Mouse (Mus musculus) neural tube, embryonic 15.5 days (tissue): ENCODE measurements at regions not wholly inside any gene's neighbourhood (a gene's known extent, or its start where the extent isn't known, plus 50 kb on each side); places are given as distances from the start of the nearest gene placed in this dataset.

Experiments used
- ATAC-seq: fragments of 200-750 bp; cut with Nextera tagmentation; 2 replicates; pipeline ENCODE4 v1.8.0; 2017; ENCODE audit warnings: mild to moderate bottlenecking, moderate TSS enrichment, moderate library complexity; ENCODE audit not compliant: low FRiP score
- H3K27ac ChIP-seq: fragments of 300-500 bp; sonication (generic); replicated peaks from 2 replicates; pipeline ENCODE4 v1.5.1; 2015; ENCODE audit warnings: mild to moderate bottlenecking, inconsistent platforms
- H3K27me3 ChIP-seq: fragments of 300-500 bp; sonication (generic); replicated peaks from 2 replicates; pipeline ENCODE4 v1.6.1; 2015; ENCODE audit warnings: inconsistent platforms
- H3K36me3 ChIP-seq: fragments of 300-500 bp; sonication (generic); 2 replicates; pipeline ENCODE4 v1.6.1; 2015; ENCODE audit warnings: inconsistent platforms
- H3K4me1 ChIP-seq: fragments of 300-500 bp; sonication (generic); 2 replicates; pipeline ENCODE4 v1.6.1; 2015; ENCODE audit warnings: inconsistent platforms
- H3K4me2 ChIP-seq: fragments of 300-500 bp; sonication (generic); 2 replicates; pipeline ENCODE4 v1.6.1; 2015; ENCODE audit warnings: inconsistent platforms, mild to moderate bottlenecking, moderate library complexity
- H3K4me3 ChIP-seq: fragments of 300-500 bp; sonication (generic); replicated peaks from 2 replicates; pipeline ENCODE4 v1.5.1; 2015; ENCODE audit warnings: mild to moderate bottlenecking, inconsistent platforms
- H3K9ac ChIP-seq: fragments of 300-500 bp; sonication (generic); replicated peaks from 2 replicates; pipeline ENCODE4 v1.6.1; 2015; ENCODE audit warnings: mild to moderate bottlenecking, inconsistent platforms
- H3K9me3 ChIP-seq: fragments of 300-500 bp; sonication (generic); replicated peaks from 2 replicates; pipeline ENCODE4 v1.6.1; 2016; ENCODE audit warnings: inconsistent platforms
- WGBS: fragments of 180-500 bp; shearing (Covaris S2); methylation state at CpG from one replicate; pipeline ENCODE4 v1.1.7; 2015; ENCODE audit warnings: mixed read lengths; 5-methylcytosine and 5-hydroxymethylcytosine counted together

DNA sequence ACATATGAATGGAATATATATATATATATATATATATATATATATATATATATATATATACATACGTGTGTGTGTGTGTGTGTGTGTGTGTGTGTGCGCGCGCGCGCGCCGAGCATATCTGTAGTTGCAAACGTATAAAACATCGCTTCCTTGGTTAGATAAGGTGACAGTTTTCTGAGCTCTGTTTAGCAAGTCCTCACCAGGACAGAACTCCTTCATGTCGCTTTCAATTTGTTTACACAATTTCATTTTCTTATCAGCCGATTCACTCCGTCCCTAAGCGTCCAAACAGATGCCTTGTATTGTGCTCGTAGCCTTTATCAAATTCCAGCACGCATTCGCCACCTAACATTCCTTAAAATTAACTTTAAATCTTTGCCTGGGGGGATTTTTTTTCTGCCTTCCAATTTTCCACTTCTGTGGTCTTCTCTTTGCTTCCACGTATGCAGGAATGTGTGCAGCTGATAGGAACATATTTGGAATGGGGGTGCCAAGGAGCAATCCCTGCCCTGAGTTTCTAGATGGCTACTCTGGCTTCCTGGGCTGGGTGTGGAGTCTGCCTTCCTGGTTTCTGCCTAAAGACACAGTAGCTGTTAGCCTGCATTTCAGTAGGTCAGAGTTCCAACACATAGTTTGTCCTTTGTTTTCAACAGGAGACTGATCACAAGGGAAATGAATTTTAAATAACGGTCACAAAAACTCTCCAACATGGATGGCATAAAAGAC lies 575.7 kb downstream of the Robo2 start:
- H3K27me3 ChIP-seq: no peaks in the 10 kb centered on the region
- H3K4me1 ChIP-seq: no peaks in the 10 kb centered on the region
- no peaks in the 10 kb centered on the region for H3K36me3 ChIP-seq
- H3K27ac ChIP-seq: no peak overlapping the region
- 82% methylated on average over 19 of the region's 19 CpGs for WGBS
- H3K9me3 ChIP-seq: no peaks in the 10 kb centered on the region
- no peak overlapping the region for H3K4me3 ChIP-seq
- H3K4me2 ChIP-seq: no peak overlapping the region
- H3K9ac ChIP-seq: no peak overlapping the region
- ATAC-seq: no peak

DNA sequence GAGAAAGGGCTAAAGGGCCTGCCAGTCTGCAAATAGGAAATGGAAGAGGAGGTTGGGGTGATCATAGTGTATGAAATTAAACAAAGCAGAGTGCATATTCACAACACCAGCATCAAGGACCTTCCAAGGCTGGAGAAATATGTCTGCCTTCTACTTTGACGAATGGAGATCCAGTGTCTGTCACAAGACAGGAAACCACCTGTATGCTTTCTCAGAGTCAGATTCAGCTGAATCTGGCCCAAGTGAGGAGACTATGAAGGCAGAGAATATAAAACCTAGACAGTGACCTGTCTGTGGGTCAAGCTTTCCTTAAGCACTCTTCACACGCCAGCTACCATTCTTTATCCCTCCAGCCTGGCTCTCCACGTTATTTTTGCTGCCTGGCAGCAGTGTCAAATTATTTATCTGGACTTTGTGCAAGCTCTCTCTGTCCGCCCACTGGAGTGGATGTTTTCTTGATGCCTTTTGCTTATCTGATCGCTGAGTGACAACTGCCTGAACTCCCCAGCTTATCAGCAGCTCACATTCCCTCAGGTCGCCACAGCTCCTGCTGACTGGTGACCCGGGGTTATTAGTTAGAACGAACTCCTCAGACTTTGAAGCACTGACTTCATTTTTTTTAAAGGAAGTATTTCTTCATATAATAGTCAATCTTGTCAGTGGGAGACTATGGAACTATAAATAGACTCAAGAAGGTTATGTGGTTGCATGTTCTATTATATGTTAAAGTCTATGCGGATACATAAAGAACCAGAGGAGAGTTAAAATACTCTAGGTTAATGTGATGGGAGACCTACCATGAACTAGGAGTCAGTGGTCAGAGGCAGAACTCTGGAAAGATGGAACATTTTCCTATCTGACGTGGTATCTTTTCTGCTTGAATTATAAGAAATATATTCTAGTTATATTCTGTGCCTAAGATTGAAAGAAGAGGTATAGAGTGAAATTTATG lies 590.0 kb downstream of the Robo2 start:
- no peaks in the 10 kb centered on the region for H3K36me3 ChIP-seq
- no peak overlapping the region for H3K27ac ChIP-seq
- H3K9me3 ChIP-seq: no peaks in the 10 kb centered on the region
- H3K27me3 ChIP-seq: no peaks in the 10 kb centered on the region
- 83% methylated on average over 10 of the region's 10 CpGs for WGBS
- no peak overlapping the region for H3K9ac ChIP-seq
- no peak overlapping the region for H3K4me3 ChIP-seq
- no peak overlapping the region for H3K4me2 ChIP-seq
- ATAC-seq: no peak
- H3K4me1 ChIP-seq: no peaks in the 10 kb centered on the region

DNA sequence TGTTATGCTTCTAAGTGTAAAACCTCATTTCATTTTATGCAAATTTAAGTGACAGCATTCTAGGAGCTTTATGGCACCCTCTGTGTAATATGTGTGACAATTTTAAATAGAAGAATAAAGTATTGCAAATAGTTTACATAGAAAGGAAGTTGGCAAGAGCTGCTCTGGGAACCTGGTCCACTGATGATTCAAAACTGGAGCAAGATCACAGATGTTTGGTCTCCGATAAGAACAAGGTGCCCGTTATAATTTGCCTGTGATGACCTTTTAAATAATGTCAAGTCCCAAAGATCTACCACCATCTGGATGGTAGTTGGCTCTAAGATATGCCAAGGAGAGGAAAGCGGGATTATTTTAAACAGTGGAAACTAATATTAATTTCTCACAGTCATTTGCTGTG lies 607.1 kb downstream of the Robo2 start:
- no peak overlapping the region for H3K27ac ChIP-seq
- no peak overlapping the region for H3K4me3 ChIP-seq
- H3K9ac ChIP-seq: no peak overlapping the region
- H3K4me1 ChIP-seq: no peaks in the 10 kb centered on the region
- no peaks in the 10 kb centered on the region for H3K36me3 ChIP-seq
- H3K4me2 ChIP-seq: no peak overlapping the region
- no peaks in the 10 kb centered on the region for H3K27me3 ChIP-seq
- no peaks in the 10 kb centered on the region for H3K9me3 ChIP-seq
- WGBS: 76% methylated on average over 3 of the region's 3 CpGs
- ATAC-seq: no peak

DNA sequence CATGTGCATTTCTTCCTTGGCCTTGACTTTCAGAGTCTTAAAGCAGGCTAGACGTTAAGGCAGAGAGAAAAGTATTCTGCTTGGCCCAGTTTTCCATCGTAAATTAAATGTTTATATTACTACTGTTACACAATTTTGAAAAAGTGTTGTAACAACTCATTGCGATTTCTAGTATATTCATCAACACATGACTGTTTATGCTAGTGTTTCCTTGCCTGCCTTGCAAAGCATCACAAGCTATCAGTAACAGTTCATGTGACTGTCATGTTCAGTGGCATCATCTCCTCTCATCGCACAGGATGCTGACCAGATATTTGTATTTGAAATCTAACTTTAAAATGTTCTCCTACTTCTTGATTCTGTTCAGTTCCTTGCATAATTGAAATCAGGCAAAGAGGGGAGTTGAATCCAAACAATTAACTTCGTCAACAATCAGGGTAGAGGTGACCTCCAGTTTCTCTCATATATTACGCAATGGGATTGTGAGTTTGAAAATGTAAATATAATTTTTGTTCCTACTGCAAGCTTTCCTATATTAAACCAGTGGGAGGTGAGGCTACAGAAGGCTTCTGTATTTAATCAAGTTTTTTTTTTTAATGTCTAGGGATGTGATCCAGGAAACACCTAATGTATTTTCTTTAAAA lies 615.0 kb downstream of the Robo2 start:
- Histone ChIP-seq H3K9ac (no peak overlapping the region), H3K9me3 (no peaks in the 10 kb centered on the region), H3K36me3 (no peaks in the 10 kb centered on the region), H3K4me3 (no peak overlapping the region), H3K27me3 (no peaks in the 10 kb centered on the region), H3K4me1 (no peaks in the 10 kb centered on the region), H3K4me2 (no peak overlapping the region), H3K27ac (no peak overlapping the region)
- ATAC-seq: no peak
- 89% methylated on average over 6 of the region's 6 CpGs for WGBS

GRCm38 (mm10) chr16:73785074-73785438 lies 626.6 kb downstream of the Robo2 start:
- H3K27me3 ChIP-seq: no peaks in the 10 kb centered on the region
- H3K9ac ChIP-seq: no peak overlapping the region
- H3K4me1 ChIP-seq: 0 out of 2 replicates have a peak, but pooled peaks cover 4% of the 10 kb centered on the region
- no peak overlapping the region; the same call in 1 of the 2 replicates for H3K27ac ChIP-seq
- no peaks in the 10 kb centered on the region for H3K9me3 ChIP-seq
- no peak overlapping the region for H3K4me2 ChIP-seq
- whole genome bisulfite sequencing: 48% methylated on average over 2 of the region's 2 CpGs
- H3K4me3 ChIP-seq: no peak overlapping the region
- H3K36me3 ChIP-seq: no peaks in the 10 kb centered on the region
- ATAC-seq: no peak

DNA sequence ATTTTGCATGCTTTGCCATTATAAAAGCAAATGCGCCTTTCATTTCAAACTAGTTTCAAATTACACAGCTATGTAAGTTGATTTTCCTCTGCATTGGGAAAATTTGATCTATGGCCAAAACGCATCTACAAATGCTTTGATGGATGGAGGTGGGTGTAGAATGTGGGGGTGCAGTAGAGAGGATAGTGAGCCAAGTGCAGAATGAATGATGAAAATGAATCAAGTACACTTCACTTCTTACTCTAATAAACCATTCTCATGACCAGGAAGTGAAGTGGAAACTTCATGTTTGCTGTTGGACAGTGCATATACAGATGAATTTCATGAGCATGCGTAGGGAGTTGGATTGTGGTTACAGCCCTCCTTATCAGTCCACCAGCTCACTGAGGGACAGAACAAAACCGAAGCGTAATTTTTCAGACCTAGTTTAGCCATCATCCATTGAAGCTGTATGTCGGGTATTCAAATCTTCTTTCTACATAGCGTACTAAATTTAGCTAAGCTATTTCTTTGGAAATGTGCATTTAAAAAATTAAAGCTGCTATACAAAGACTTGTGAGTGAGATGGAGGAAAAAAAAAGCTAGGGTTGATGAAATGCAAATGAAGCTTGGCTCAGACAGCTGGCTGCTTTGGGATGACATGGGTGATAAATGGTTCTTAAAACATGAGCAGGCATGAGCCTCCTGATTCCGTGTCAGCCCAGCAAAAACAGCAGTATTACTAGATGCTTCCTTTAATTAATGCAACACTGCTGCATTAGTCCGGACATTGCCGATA lies 627.1 kb downstream of the Robo2 start:
- H3K27ac ChIP-seq: no peak overlapping the region; the same call in 1 of the 2 replicates
- no peak overlapping the region for H3K4me3 ChIP-seq
- no peaks in the 10 kb centered on the region for H3K9me3 ChIP-seq
- ATAC-seq: no peak
- no peak overlapping the region for H3K9ac ChIP-seq
- no peaks in the 10 kb centered on the region for H3K27me3 ChIP-seq
- 0 out of 2 replicates have a peak, but pooled peaks cover 4% of the 10 kb centered on the region for H3K4me1 ChIP-seq
- WGBS: 61% methylated on average over 10 of the region's 10 CpGs
- H3K36me3 ChIP-seq: no peaks in the 10 kb centered on the region
- H3K4me2 ChIP-seq: no peak overlapping the region

- Histone ChIP-seq H3K27ac (no peak overlapping the region), H3K4me3 (no peak overlapping the region), H3K36me3 (no peaks in the 10 kb centered on the region), H3K4me1 (no peaks in the 10 kb centered on the region), H3K27me3 (no peaks in the 10 kb centered on the region), H3K9me3 (no peaks in the 10 kb centered on the region), H3K9ac (no peak overlapping the region), H3K4me2 (no peak overlapping the region)
- no peak for ATAC-seq
- 92% methylated on average over 5 of the region's 5 CpGs for WGBS
Measured at GRCm38 (mm10) chr16:73772454-73772853, 639.2 kb downstream of the Robo2 start.

DNA sequence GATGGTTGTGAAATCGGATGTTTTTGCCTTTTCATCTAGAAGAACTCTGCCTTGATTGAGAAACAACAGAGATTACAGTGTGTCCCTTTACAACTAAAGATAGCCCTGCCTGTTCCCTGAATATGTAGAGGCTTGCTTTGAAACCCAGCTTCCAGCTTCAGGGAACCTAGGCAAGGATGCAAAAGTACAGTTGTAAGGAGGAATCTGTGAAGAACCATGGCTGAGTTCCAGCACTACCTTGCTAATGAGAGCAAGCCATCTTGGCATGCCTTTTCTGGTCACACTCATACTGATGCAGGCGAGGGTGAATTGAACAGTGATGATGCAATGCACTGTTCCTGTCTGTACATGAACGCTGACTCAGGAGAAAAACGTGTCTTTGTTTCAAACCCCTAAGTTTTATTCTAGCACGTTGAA lies 641.2 kb downstream of the Robo2 start:
- ATAC-seq: no peak
- Histone ChIP-seq H3K4me3 (no peak overlapping the region), H3K9me3 (no peaks in the 10 kb centered on the region), H3K36me3 (no peaks in the 10 kb centered on the region), H3K4me1 (no peaks in the 10 kb centered on the region), H3K9ac (no peak overlapping the region), H3K27me3 (no peaks in the 10 kb centered on the region), H3K4me2 (no peak overlapping the region), H3K27ac (no peak overlapping the region)
- WGBS: 71% methylated on average over 5 of the region's 5 CpGs

DNA sequence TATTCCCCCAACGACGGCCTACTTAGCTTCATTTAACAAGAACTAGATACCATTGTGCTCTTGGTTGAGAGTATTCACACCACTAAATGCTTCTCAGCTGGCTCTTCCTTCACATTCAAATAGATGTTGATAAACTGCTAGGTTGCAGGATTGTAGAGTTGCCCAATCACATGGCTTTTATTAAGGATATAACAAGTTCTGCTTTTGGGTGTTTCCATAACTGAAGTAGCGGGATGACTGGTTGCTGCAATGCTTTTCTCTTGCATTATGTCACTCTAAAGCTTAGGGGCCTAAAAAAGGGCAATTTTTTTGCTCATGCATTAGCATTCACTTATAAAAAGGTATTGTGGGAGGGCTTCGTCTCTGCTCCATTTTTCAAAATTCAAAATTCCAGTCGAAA lies 641.9 kb downstream of the Robo2 start:
- Histone ChIP-seq H3K4me3 (no peak overlapping the region), H3K27me3 (no peaks in the 10 kb centered on the region), H3K27ac (no peak overlapping the region), H3K4me2 (no peak overlapping the region), H3K9ac (no peak overlapping the region), H3K4me1 (no peaks in the 10 kb centered on the region), H3K36me3 (no peaks in the 10 kb centered on the region), H3K9me3 (no peaks in the 10 kb centered on the region)
- ATAC-seq: no peak
- 84% methylated on average over 5 of the region's 5 CpGs for WGBS

- 90% methylated on average over 2 of the region's 2 CpGs for WGBS
- Histone ChIP-seq H3K9ac (no peak overlapping the region), H3K4me3 (no peak overlapping the region), H3K27me3 (no peaks in the 10 kb centered on the region), H3K27ac (no peak overlapping the region), H3K4me2 (no peak overlapping the region), H3K36me3 (no peaks in the 10 kb centered on the region), H3K4me1 (no peaks in the 10 kb centered on the region), H3K9me3 (no peaks in the 10 kb centered on the region)
- no peak for ATAC-seq
Measured at GRCm38 (mm10) chr16:73768706-73769105, 642.9 kb downstream of the Robo2 start.

GRCm38 (mm10) chr16:73765184-73765583 lies 646.4 kb downstream of the Robo2 start:
- H3K4me1 ChIP-seq: no peaks in the 10 kb centered on the region
- H3K4me2 ChIP-seq: no peak overlapping the region
- H3K27ac ChIP-seq: no peak overlapping the region
- no peak for ATAC-seq
- H3K9me3 ChIP-seq: no peaks in the 10 kb centered on the region
- H3K4me3 ChIP-seq: no peak overlapping the region
- no peak overlapping the region for H3K9ac ChIP-seq
- no peaks in the 10 kb centered on the region for H3K27me3 ChIP-seq
- no peaks in the 10 kb centered on the region for H3K36me3 ChIP-seq
- 90% methylated on average over 3 of the region's 3 CpGs for WGBS
